Mouse (Mus musculus) hindbrain, embryonic 12.5 days (tissue): ENCODE results near the gene Arrb1. TPM values are rescaled to one million over a fixed set of nuclear protein-coding genes. Genes with fewer than 3 reads are reported as not detected.

Experiments
- ATAC-seq: fragments of 200-750 bp; cut with Nextera tagmentation; 2 replicates; pipeline ENCODE4 v1.8.0; 2017; ENCODE audit warnings: moderate TSS enrichment; ENCODE audit not compliant: low FRiP score
- H3K27ac ChIP-seq: fragments of 300-500 bp; sonication (generic); 2 replicates; pipeline ENCODE4 v1.5.1; 2016; ENCODE audit warnings: mild to moderate bottlenecking
- H3K27me3 ChIP-seq: fragments of 300-500 bp; sonication (generic); 2 replicates; pipeline ENCODE4 v1.6.1; 2016; ENCODE audit warnings: mild to moderate bottlenecking
- H3K36me3 ChIP-seq: fragments of 300-500 bp; sonication (generic); 2 replicates; pipeline ENCODE4 v1.6.1; 2016; ENCODE audit warnings: mild to moderate bottlenecking
- H3K4me1 ChIP-seq: fragments of 300-500 bp; sonication (generic); 2 replicates; pipeline ENCODE4 v1.6.1; 2016
- H3K4me2 ChIP-seq: fragments of 300-500 bp; sonication (generic); replicated peaks from 2 replicates; pipeline ENCODE4 v1.6.1; 2016; ENCODE audit warnings: mild to moderate bottlenecking
- H3K4me3 ChIP-seq: fragments of 300-500 bp; sonication (generic); 2 replicates; pipeline ENCODE4 v1.5.1; 2016; ENCODE audit warnings: mild to moderate bottlenecking
- H3K9ac ChIP-seq: fragments of 300-500 bp; sonication (generic); 2 replicates; pipeline ENCODE4 v1.6.1; 2016; ENCODE audit warnings: mild to moderate bottlenecking, moderate library complexity
- H3K9me3 ChIP-seq: fragments of 300-500 bp; sonication (generic); replicated peaks from 2 replicates; pipeline ENCODE4 v1.6.1; 2016; ENCODE audit warnings: mild to moderate bottlenecking
- WGBS: fragments of 180-500 bp; shearing (Covaris S2); methylation state at CpG from one replicate; pipeline ENCODE4 v1.1.7; 2016; 5-methylcytosine and 5-hydroxymethylcytosine counted together
- polyA plus RNA-seq: library from polyadenylated mRNA; unstranded; fragments of >200 nt; fragmentation: Nextera tagmentation; extraction: Ambion mirVana; gene quantifications from 2 replicates; pipeline ENCODE4 v1.2.1, GENCODE M21; 2016

The Arrb1 gene
- polyA plus RNA-seq, 1 experiment from 2014 or later = 16.7 TPM

DNA sequence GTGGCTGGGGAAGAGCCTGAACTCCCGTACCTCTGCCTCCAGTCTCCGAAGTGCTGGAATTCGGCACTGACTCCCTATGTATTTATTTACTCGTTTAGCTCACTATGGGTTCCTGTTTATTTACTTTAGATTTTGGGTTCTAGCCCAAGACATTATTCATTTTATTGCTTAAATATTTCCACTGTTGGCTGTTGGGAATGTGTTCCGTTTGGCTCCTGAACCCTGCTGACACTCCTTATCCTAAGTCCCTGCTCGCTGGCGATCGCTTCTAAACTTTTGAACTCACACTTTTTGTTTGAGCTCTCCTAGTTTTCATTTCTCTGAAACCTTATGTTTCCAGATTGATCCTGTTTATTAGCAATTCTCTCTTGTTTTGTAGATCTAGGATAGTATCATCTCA lies 12.1 kb upstream of the Arrb1 start:
- WGBS = 77% methylated on average over 8 of the region's 8 CpGs
- no peaks in the 10 kb centered on the region for H3K36me3 ChIP-seq
- no peak overlapping the region for H3K9ac ChIP-seq
- H3K27me3 ChIP-seq = no peaks in the 10 kb centered on the region
- no peaks in the 10 kb centered on the region for H3K4me1 ChIP-seq
- no peak for ATAC-seq
- H3K4me2 ChIP-seq = no peak overlapping the region
- H3K27ac ChIP-seq = no peak overlapping the region
- H3K4me3 ChIP-seq = no peak overlapping the region
- H3K9me3 ChIP-seq = no peaks in the 10 kb centered on the region

DNA sequence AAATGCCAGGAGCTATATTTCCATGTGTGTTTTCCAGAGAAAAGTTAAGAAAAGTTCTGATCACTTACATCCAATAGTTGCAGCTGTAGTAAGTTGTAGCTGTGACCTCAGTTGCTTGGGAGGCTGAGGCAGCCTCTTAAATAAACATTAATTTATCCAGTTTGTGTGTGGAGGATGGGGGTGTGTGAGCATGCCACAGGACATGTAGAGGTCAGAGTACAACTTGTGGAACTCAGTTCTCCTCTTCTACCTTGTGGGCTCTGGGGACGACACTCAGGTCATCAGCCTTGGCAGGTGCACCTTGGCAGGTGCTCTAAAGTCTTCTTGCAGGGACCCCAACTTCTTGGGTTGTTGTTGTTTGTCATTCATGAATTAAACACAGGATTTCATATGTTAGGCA lies 11.4 kb upstream of the Arrb1 start:
- Histone ChIP-seq H3K9me3 (no peaks in the 10 kb centered on the region), H3K4me3 (no peak overlapping the region), H3K9ac (no peak overlapping the region), H3K4me1 (no peaks in the 10 kb centered on the region), H3K27me3 (no peaks in the 10 kb centered on the region), H3K36me3 (no peaks in the 10 kb centered on the region), H3K27ac (no peak overlapping the region), H3K4me2 (no peak overlapping the region)
- ATAC-seq = no peak
- 92% methylated on average over 1 of the region's 1 CpGs for WGBS

DNA sequence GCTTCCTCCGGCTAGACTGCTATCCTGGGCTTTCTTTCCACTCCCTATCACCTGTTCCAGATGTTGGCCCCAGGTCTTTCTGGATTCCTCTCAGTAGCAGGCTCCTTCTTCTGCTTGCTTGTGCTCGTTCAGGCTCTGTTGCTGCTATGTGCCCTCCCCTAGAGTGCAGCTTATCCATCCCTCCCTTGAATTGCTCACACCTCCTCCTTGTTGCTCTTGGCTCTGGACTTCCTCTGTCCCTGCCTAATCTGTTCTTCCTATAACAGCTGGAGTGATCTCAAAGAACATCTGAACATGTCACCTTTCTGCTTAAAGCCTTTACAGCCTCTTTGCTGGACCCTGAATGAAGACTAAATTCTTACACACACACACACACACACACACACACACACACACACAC lies 6.7 kb upstream of the Arrb1 start:
- H3K27ac ChIP-seq = no peak overlapping the region
- ATAC-seq = no peak
- no peak overlapping the region for H3K9ac ChIP-seq
- no peaks in the 10 kb centered on the region for H3K9me3 ChIP-seq
- H3K4me1 ChIP-seq = 0 out of 2 replicates have a peak, but pooled peaks cover 2% of the 10 kb centered on the region
- H3K4me3 ChIP-seq = no peak overlapping the region
- no peaks in the 10 kb centered on the region for H3K36me3 ChIP-seq
- WGBS = 63% methylated on average over 2 of the region's 2 CpGs
- no peak overlapping the region for H3K4me2 ChIP-seq
- no peaks in the 10 kb centered on the region for H3K27me3 ChIP-seq

DNA sequence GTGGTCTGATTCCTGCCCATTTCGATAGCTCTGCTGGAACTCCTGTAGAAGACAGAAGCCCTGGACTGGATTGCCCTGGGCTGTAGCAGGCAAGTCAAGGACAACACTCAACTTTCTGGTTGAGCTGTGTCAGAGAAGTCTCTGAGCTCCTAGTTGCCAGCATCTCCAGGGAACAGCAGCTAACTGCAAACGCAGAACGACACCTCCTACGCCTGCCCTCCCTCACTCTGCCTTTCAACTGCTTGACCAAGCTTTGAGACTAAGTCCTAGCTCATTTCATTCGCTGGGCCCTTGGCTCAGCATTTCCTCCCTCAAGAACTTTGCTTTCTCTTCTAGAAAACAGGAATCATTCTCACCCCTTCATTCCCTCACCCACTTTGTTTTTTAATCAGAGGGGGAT lies 5.9 kb upstream of the Arrb1 start:
- Histone ChIP-seq H3K9me3 (no peaks in the 10 kb centered on the region), H3K4me1 (peaks cover 8% of the 10 kb centered on the region), H3K36me3 (no peaks in the 10 kb centered on the region), H3K27ac (no peak overlapping the region), H3K4me2 (no peak overlapping the region), H3K4me3 (no peak overlapping the region), H3K9ac (no peak overlapping the region), H3K27me3 (no peaks in the 10 kb centered on the region)
- ATAC-seq = no peak
- 53% methylated on average over 5 of the region's 5 CpGs for WGBS

DNA sequence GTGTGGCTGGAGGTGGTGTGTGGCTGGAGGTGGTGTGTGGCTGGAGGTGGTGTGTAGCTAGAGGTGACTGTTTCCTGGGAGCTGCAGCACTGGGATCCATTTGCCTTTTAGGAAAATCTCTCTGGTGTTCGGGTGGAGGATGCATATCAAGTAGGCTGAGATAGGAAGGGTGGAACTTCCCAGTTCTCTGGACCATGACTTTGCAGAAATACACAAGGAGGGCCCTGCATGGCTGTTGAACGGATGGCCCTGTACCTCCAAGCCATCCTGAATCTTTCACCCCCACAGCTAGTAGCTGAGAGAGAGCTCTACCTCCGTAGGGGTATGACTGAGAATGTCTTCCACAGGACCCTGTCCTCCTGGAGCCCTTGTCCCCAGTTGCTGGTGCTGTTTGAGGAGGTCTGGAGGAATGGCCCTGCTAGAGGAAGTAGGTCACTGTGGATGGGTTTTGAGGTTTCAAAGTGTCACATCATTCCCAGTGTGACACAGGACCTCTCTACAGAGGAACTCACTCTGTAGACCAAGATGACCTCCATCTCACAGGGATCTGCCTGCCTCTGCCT lies 3.8 kb upstream of the Arrb1 start:
- ATAC-seq = no peak
- 79% methylated on average over 3 of the region's 3 CpGs for WGBS
- H3K27me3 ChIP-seq = no peaks in the 10 kb centered on the region
- H3K9me3 ChIP-seq = no peaks in the 10 kb centered on the region
- no peak overlapping the region for H3K4me2 ChIP-seq
- no peaks in the 10 kb centered on the region for H3K36me3 ChIP-seq
- no peak overlapping the region for H3K27ac ChIP-seq
- peaks cover 20% of the 10 kb centered on the region for H3K4me1 ChIP-seq
- no peak overlapping the region for H3K9ac ChIP-seq
- no peak overlapping the region for H3K4me3 ChIP-seq

DNA sequence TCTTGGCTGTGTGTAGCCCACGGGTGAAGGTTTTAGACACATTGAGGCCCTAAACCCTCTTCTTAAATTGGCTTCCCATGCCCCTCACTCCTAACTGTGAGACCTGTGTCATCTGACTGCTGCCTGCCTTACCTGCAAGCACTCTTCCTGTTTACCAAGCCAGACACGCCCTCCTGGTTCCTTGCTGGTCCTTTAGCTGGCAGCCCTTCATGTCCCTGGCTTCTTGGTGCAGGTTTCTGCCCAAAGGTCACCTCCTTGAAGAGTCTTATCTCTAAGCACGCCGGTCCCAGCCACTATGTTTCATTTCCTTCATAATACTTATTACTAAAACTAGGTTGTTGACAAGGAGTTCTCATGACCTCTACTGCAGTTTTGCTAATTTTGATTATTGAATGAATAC lies 2.7 kb upstream of the Arrb1 start:
- no peak for ATAC-seq
- no peak overlapping the region for H3K27ac ChIP-seq
- no peak overlapping the region for H3K4me3 ChIP-seq
- no peaks in the 10 kb centered on the region; the same call in 1 of the 2 replicates for H3K27me3 ChIP-seq
- H3K9me3 ChIP-seq = no peaks in the 10 kb centered on the region
- H3K4me2 ChIP-seq = no peak overlapping the region
- peaks cover 30% of the 10 kb centered on the region for H3K4me1 ChIP-seq
- H3K9ac ChIP-seq = no peak overlapping the region
- 90% methylated on average over 4 of the region's 4 CpGs for WGBS
- H3K36me3 ChIP-seq = no peaks in the 10 kb centered on the region

DNA sequence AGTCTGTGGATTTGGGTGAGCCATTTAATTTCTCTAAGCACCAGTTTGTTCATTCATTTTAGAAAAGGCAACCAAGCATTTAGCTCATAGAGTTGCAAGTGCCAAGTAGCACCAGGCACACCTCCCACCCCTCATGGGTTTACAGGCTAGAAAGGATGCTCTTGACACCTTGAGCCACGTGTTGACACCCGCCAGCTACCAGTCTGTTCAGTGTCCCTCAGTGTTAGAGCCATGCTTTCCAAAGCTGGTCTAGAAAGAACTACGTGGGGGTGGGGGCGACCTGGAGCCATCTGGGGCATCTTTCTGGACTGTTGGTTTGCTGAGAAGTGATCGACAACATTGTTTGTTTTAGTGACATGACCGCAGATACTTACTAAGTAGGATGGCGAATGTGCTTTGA lies 1.7 kb upstream of the Arrb1 start:
- Histone ChIP-seq H3K27me3 (no peaks in the 10 kb centered on the region; the same call in 1 of the 2 replicates), H3K27ac (no peak overlapping the region), H3K4me1 (peaks cover 41% of the 10 kb centered on the region), H3K9ac (no peak overlapping the region), H3K9me3 (no peaks in the 10 kb centered on the region), H3K4me3 (no peak overlapping the region), H3K4me2 (no peak overlapping the region), H3K36me3 (no peaks in the 10 kb centered on the region)
- ATAC-seq = no peak
- 83% methylated on average over 7 of the region's 7 CpGs for WGBS

DNA sequence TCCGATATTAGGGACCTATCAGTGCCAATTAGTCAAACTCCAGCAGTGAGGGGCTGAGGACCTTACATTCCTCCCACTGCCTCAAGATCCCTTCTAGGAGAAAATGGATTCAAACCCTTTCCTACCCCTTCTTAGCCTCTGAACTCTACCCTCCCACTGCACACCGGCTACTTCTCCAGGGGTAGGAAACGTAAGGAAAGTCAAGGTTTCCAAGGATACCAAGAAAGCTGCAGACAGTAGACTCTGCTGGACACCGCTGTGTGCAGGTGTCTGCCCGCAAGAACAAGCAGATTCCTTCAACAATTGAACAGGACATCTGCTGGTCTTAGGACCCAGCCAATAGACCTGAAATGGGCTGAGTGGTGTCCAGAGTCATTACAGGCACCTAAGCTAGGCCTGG lies 765 bp upstream of the Arrb1 start:
- Histone ChIP-seq H3K36me3 (no peaks in the 10 kb centered on the region), H3K4me1 (peaks cover 48% of the 10 kb centered on the region), H3K27me3 (no peaks in the 10 kb centered on the region; the same call in 1 of the 2 replicates), H3K27ac (peak overlapping the region; percentile 89), H3K9me3 (no peaks in the 10 kb centered on the region), H3K9ac (peak overlapping the region; percentile 90), H3K4me3 (peak overlapping the region; percentile 73), H3K4me2 (peak overlapping the region; percentile 68)
- ATAC-seq = no peak
- WGBS = 31% methylated on average over 5 of the region's 5 CpGs

DNA sequence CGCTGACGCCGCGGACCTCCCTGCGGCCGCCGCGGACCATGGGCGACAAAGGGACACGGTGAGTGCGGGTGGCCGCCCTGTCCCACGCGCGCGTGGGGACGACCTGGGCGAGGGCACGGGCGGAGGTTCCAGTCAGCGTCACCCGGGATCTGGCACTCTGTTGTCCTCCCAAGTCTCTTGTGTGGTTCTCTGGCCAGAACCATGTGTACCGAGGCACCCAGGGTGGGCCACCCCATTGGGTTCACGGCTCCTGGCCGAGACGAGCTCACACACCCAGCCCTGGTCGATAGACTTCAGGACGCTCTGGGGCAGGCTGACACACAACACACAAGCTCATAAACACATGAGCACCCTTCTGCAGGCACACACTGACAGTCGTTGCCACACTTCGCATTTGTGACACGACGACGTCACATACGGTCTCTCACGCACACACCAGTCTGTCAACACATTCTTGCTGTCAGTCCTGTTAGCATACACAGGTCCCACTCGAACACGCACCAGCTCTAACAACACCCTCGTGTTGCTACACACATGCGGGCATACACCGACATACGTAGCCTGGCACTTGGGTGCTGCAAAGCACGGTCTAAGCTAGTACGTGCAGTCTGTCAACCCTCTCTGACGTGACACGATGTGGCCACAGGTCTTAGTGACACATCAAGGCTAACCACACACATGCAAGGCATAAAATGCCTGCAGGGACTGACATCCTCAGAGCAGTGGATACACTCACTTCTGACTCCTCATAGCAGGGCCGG lies 655 bp downstream of the Arrb1 start:
- Histone ChIP-seq H3K27ac (peak overlapping the region; percentile 89), H3K4me3 (peak overlapping the region; percentile 73), H3K9me3 (no peaks in the 10 kb centered on the region), H3K9ac (peak overlapping the region; percentile 90), H3K27me3 (no peaks in the 10 kb centered on the region; the same call in 1 of the 2 replicates), H3K4me1 (peaks cover 60% of the 10 kb centered on the region), H3K36me3 (no peaks in the 10 kb centered on the region), H3K4me2 (peak overlapping the region; percentile 68)
- peak; percentile 58 for ATAC-seq
- WGBS = 13% methylated on average over 36 of the region's 46 CpGs

DNA sequence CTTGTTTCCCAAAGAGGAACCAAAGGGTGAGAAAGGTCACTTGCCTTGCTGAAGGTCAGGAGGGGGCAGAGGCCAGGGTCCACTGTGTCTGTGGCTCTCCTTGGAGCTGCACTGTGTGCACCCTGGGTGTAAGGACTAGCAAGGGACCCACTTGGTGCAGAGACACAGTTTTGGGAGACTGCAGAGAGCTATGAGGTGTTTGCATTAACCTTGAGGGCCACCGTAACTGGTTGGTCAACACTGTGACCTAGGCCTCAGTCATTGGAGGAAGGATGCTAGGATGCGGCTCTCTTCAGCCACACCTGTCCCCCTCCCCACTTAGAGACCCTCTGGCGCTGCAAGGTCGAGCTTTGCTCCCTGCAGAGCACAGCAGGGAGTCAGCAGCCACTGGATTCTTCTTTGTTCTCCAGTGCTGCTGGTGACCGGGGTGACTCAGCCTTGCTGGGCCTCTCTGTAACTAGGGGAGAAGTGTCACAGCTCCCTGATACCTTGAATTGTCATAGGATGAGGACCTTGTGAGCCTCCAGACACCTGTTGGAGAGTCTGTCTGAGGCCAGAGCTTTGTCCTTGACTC lies 2.0 kb downstream of the Arrb1 start:
- Histone ChIP-seq H3K9ac (peak overlapping the region; percentile 23; the same call in 1 of the 2 replicates), H3K36me3 (no peaks in the 10 kb centered on the region), H3K27me3 (no peaks in the 10 kb centered on the region; the same call in 1 of the 2 replicates), H3K9me3 (no peaks in the 10 kb centered on the region), H3K27ac (no peak overlapping the region), H3K4me3 (peak overlapping the region; percentile 73), H3K4me2 (peak overlapping the region; percentile 68), H3K4me1 (peaks cover 68% of the 10 kb centered on the region)
- WGBS = 30% methylated on average over 5 of the region's 5 CpGs
- ATAC-seq = no peak

DNA sequence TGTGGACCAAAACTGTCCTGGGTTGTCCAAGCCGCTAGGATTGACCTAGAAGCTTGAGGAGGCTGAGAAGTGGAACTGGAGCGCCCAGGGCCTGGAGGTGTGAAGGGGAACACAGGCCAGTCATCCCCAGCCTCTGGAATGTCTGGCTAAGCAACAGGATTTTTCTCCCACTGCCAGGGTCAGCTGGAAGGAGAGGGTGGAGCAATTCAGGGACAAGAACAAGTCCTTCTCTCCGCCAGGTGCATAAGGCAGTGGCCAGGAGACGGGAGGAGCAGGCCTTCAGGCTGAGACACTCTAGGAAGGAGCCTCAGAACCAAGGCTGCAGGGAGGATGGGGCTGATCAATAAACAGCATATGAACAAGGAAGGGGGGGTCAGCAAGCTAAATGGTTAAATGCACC lies 3.2 kb downstream of the Arrb1 start:
- no peak overlapping the region; the same call in 1 of the 2 replicates for H3K9ac ChIP-seq
- H3K4me3 ChIP-seq = 0 out of 2 replicates have a peak overlapping the region, but pooled peaks have one; percentile 2

DNA sequence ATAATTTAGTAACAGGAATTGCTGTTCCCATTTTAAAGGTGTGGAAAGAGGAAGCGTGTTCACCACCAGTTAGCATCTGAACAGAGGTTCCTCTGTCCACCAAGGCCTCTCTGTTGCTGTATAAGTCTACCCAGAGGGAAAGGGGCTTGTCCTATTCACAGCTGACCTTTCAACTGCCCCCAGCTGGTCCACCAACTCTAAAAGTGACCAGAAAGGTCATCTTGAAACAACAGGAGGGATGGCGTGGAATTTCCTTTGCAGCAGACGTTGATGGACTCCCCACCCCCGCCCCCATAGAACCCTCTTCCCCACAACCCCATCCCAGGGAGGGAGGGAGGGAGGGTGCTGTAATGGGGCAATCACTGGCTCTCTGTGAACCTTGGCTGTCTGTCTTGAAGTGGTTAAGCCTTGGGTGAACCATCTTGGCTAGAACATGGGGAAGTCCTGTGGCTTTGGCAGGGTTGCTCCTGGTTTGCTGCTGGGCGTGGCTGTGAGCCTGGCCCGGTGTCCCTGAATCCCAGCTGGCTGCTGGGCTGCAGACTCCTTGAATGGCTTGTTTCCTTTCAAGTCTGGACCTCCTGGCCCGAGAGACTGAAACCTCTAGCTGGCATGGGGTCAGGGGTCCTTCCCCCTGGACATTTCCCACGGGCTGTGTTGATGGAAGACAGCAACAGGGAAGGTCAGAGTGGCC lies 4.1 kb downstream of the Arrb1 start:
- Histone ChIP-seq H3K4me2 (peak overlapping the region; percentile 24), H3K36me3 (no peaks in the 10 kb centered on the region), H3K4me1 (peaks cover 65% of the 10 kb centered on the region), H3K27me3 (no peaks in the 10 kb centered on the region; the same call in 1 of the 2 replicates), H3K4me3 (no peak overlapping the region), H3K27ac (no peak overlapping the region), H3K9ac (peak overlapping the region; percentile 32; the same call in 1 of the 2 replicates), H3K9me3 (no peaks in the 10 kb centered on the region)
- 12% methylated on average over 8 of the region's 8 CpGs for WGBS
- ATAC-seq = no peak

More for the DNA sequence above, 3.2 kb downstream of the Arrb1 start:
- H3K4me1 ChIP-seq = peaks cover 68% of the 10 kb centered on the region
- no peak for ATAC-seq
- no peaks in the 10 kb centered on the region; the same call in 1 of the 2 replicates for H3K27me3 ChIP-seq
- H3K27ac ChIP-seq = no peak overlapping the region
- no peaks in the 10 kb centered on the region for H3K36me3 ChIP-seq
- H3K4me2 ChIP-seq = peak overlapping the region; percentile 68
- H3K9me3 ChIP-seq = no peaks in the 10 kb centered on the region
- 69% methylated on average over 4 of the region's 4 CpGs for WGBS
